Mouse (Mus musculus): ENCODE results near the gene Pold4. TPM values are rescaled to one million over a fixed set of nuclear protein-coding genes. Genes with fewer than 3 reads are reported as not detected.

Pold4 gene
- polyA plus RNA-seq, 2 experiments = 12.9 to 15.2 TPM

DNA sequence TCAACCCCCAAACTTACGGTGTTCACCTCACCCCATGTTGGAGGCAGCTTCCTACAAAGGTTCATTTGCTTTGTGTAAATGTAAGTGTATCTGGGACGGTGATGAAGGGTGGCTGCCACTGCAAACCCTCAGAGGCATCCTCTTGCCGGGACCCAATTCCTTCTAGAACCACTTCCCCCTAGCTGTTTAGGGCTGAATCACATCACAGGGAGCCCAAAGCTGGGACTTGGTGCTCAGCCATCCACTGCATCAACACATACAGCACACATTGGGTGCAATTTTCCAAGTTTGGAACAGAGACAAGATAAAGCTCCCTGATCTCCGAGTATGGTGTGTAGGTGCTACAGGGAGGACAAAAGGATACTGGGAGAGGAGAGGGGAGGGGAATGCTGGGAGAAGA, 26.8 kb upstream of the Pold4 start:
- WGBS (ENCODE audit: insufficient replicate concordance) = 51% methylated on average over 4 of the region's 4 CpGs
- no peak for TF ChIP-seq CTCF (IDR thresholded peaks at IDR 0.05; ENCODE audit: low read depth)
- TF ChIP-seq EP300 (IDR thresholded peaks at IDR 0.05; ENCODE audit: low read depth) = no peak
- H3K9me3 ChIP-seq (ENCODE audit: control insufficient read depth, low read length) = no peaks in the 10 kb centered on the region
- no peak overlapping the region for H3K9ac ChIP-seq (replicated peaks)
- no peak overlapping the region for H3K4me2 ChIP-seq (ENCODE audit: low read depth)
- no peak overlapping the region for H3K4me3 ChIP-seq (ENCODE audit: insufficient read depth in 1 of 2, low read depth in 2 of 2, low read length in 2 of 2)
- no peaks in the 10 kb centered on the region; the same call in none of the 2 replicates for H3K27me3 ChIP-seq (ENCODE audit: control insufficient read depth, insufficient read depth, low read length)
- H3K27ac ChIP-seq = no peak overlapping the region
- ATAC-seq (ENCODE audit: insufficient read depth) (no peak), DNase-seq (ENCODE audit: low read depth in 3 of 3, low spot score in 3 of 3) (no peak)
- H3K36me3 ChIP-seq (replicated peaks; ENCODE audit: control insufficient read depth, insufficient read depth, low read depth) = peaks cover 4% of the 10 kb centered on the region; the same call in 1 of the 2 replicates
- H3K4me1 ChIP-seq (replicated peaks; ENCODE audit: control insufficient read depth in 2 of 2, insufficient read depth in 2 of 2, low read length in 1 of 2) = peaks cover 8 to 20% of the 10 kb centered on the region in 2 experiments

- Histone ChIP-seq H3K9ac (replicated peaks) (no peak overlapping the region), H3K4me3 (ENCODE audit: insufficient read depth in 1 of 2, low read depth in 2 of 2, low read length in 2 of 2) (no peak overlapping the region), H3K9me3 (ENCODE audit: control insufficient read depth, low read length) (no peaks in the 10 kb centered on the region), H3K4me1 (replicated peaks; ENCODE audit: control insufficient read depth in 2 of 2, insufficient read depth in 2 of 2, low read length in 1 of 2) (peaks cover 0 to 7% of the 10 kb centered on the region in 2 experiments; a peak in 3 of 4 replicates), H3K27me3 (ENCODE audit: control insufficient read depth, insufficient read depth, low read length) (peaks cover 8% of the 10 kb centered on the region), H3K4me2 (ENCODE audit: low read depth) (no peak overlapping the region), H3K27ac (no peak overlapping the region), H3K36me3 (replicated peaks; ENCODE audit: control insufficient read depth, insufficient read depth, low read depth) (no peaks in the 10 kb centered on the region)
- ATAC-seq (ENCODE audit: insufficient read depth) (peak; percentile 38; the same call in 1 of the 2 replicates), DNase-seq (ENCODE audit: low read depth in 3 of 3, low spot score in 3 of 3) (no peak)
- WGBS (ENCODE audit: insufficient replicate concordance) = 5% methylated on average over 2 of the region's 2 CpGs
- TF ChIP-seq CTCF (IDR thresholded peaks at IDR 0.05; ENCODE audit: low read depth) (peak; percentile 96), EP300 (IDR thresholded peaks at IDR 0.05; ENCODE audit: low read depth) (no peak)
These were observed 24.7 kb upstream of the Pold4 start for GRCm38 (mm10) chr19:4206971-4207370.

GRCm38 (mm10) chr19:4208563-4208962, 23.1 kb upstream of the Pold4 start:
- Histone ChIP-seq H3K36me3 (replicated peaks; ENCODE audit: control insufficient read depth, insufficient read depth, low read depth) (no peaks in the 10 kb centered on the region), H3K4me1 (replicated peaks; ENCODE audit: control insufficient read depth in 2 of 2, insufficient read depth in 2 of 2, low read length in 1 of 2) (peaks cover 0 to 3% of the 10 kb centered on the region in 2 experiments; a peak in 1 of 4 replicates), H3K27me3 (ENCODE audit: control insufficient read depth, insufficient read depth, low read length) (peaks cover 23% of the 10 kb centered on the region), H3K9me3 (ENCODE audit: control insufficient read depth, low read length) (no peaks in the 10 kb centered on the region), H3K27ac (no peak overlapping the region), H3K4me3 (ENCODE audit: insufficient read depth in 1 of 2, low read depth in 2 of 2, low read length in 2 of 2) (no peak overlapping the region), H3K9ac (replicated peaks) (no peak overlapping the region), H3K4me2 (ENCODE audit: low read depth) (no peak overlapping the region)
- WGBS (ENCODE audit: insufficient replicate concordance) = 57% methylated on average over 5 of the region's 5 CpGs
- TF ChIP-seq EP300 (IDR thresholded peaks at IDR 0.05; ENCODE audit: low read depth) = no peak
- no peak for TF ChIP-seq CTCF (IDR thresholded peaks at IDR 0.05; ENCODE audit: low read depth)
- DNase-seq (ENCODE audit: low read depth in 3 of 3, low spot score in 3 of 3) (no peak), ATAC-seq (ENCODE audit: insufficient read depth) (no peak)

- Histone ChIP-seq H3K9me3 (ENCODE audit: control insufficient read depth, low read length) (no peaks in the 10 kb centered on the region), H3K4me2 (ENCODE audit: low read depth) (no peak overlapping the region), H3K27ac (no peak overlapping the region), H3K4me3 (ENCODE audit: insufficient read depth in 1 of 2, low read depth in 2 of 2, low read length in 2 of 2) (no peak overlapping the region), H3K4me1 (replicated peaks; ENCODE audit: control insufficient read depth in 2 of 2, insufficient read depth in 2 of 2, low read length in 1 of 2) (peaks cover 0 to 8% of the 10 kb centered on the region in 2 experiments; a peak in 2 of 4 replicates), H3K36me3 (replicated peaks; ENCODE audit: control insufficient read depth, insufficient read depth, low read depth) (no peaks in the 10 kb centered on the region), H3K27me3 (ENCODE audit: control insufficient read depth, insufficient read depth, low read length) (peaks cover 58% of the 10 kb centered on the region), H3K9ac (replicated peaks) (no peak overlapping the region)
- 39% methylated on average over 4 of the region's 4 CpGs for WGBS (ENCODE audit: insufficient replicate concordance)
- ATAC-seq (ENCODE audit: insufficient read depth) (no peak), DNase-seq (ENCODE audit: low read depth in 3 of 3, low spot score in 3 of 3) (no peak)
- TF ChIP-seq EP300 (IDR thresholded peaks at IDR 0.05; ENCODE audit: low read depth) (no peak), CTCF (IDR thresholded peaks at IDR 0.05; ENCODE audit: low read depth) (no peak)
These were observed 19.7 kb upstream of the Pold4 start for GRCm38 (mm10) chr19:4211891-4212588.

- ATAC-seq (ENCODE audit: insufficient read depth) (no peak), DNase-seq (ENCODE audit: low read depth in 3 of 3, low spot score in 3 of 3) (no peak)
- H3K9ac ChIP-seq (replicated peaks) = no peak overlapping the region
- no peaks in the 10 kb centered on the region for H3K9me3 ChIP-seq (ENCODE audit: control insufficient read depth, low read length)
- no peaks in the 10 kb centered on the region for H3K36me3 ChIP-seq (replicated peaks; ENCODE audit: control insufficient read depth, insufficient read depth, low read depth)
- peaks cover 0 to 8% of the 10 kb centered on the region in 2 experiments; a peak in 2 of 4 replicates for H3K4me1 ChIP-seq (replicated peaks; ENCODE audit: control insufficient read depth in 2 of 2, insufficient read depth in 2 of 2, low read length in 1 of 2)
- H3K4me2 ChIP-seq (ENCODE audit: low read depth) = peak overlapping the region; percentile 63
- H3K4me3 ChIP-seq (ENCODE audit: insufficient read depth in 1 of 2, low read depth in 2 of 2, low read length in 2 of 2) = no peak overlapping the region
- WGBS (ENCODE audit: insufficient replicate concordance) = 9% methylated on average over 9 of the region's 9 CpGs
- peaks cover 69% of the 10 kb centered on the region for H3K27me3 ChIP-seq (ENCODE audit: control insufficient read depth, insufficient read depth, low read length)
- H3K27ac ChIP-seq = no peak overlapping the region
- TF ChIP-seq EP300 (IDR thresholded peaks at IDR 0.05; ENCODE audit: low read depth) = no peak
- TF ChIP-seq CTCF (IDR thresholded peaks at IDR 0.05; ENCODE audit: low read depth) = no peak
These were observed 18.1 kb upstream of the Pold4 start for GRCm38 (mm10) chr19:4213524-4213974.

All from liver, embryonic 14.5 days (tissue).